Mouse (Mus musculus) forebrain, embryonic 13.5 days (tissue): ENCODE results near the gene Nxpe5. TPM values are rescaled to one million over a fixed set of nuclear protein-coding genes. Genes with fewer than 3 reads are reported as not detected.
A peak's percentile ranks its signal among the peaks of the same experiment; 100 is the strongest.
"Not testable (repeated sequence)": the region's sequence is repeated elsewhere in the genome, so short reads cannot be mapped to it uniquely, and the experiment has no call there.

Experiments
- ATAC-seq: fragments of 200-750 bp; cut with Nextera tagmentation; 2 replicates; pipeline ENCODE4 v1.8.0; 2017
- H3K27ac ChIP-seq: fragments of 300-500 bp; sonication (generic); 2 replicates; pipeline ENCODE4 v1.5.1; 2015; ENCODE audit warnings: inconsistent platforms, mild to moderate bottlenecking, moderate library complexity
- H3K27me3 ChIP-seq: fragments of 300-500 bp; sonication (generic); 2 replicates; pipeline ENCODE4 v1.6.1; 2015; ENCODE audit warnings: mild to moderate bottlenecking, inconsistent platforms
- H3K36me3 ChIP-seq: fragments of 300-500 bp; sonication (generic); 2 replicates; pipeline ENCODE4 v1.6.1; 2015; ENCODE audit warnings: mild to moderate bottlenecking, inconsistent platforms; ENCODE audit not compliant: poor library complexity, severe bottlenecking
- H3K4me1 ChIP-seq: fragments of 300-500 bp; sonication (generic); 2 replicates; pipeline ENCODE4 v1.6.1; 2015; ENCODE audit warnings: inconsistent platforms
- H3K4me2 ChIP-seq: fragments of 300-500 bp; sonication (generic); 2 replicates; pipeline ENCODE4 v1.6.1; 2015; ENCODE audit warnings: inconsistent platforms, mild to moderate bottlenecking, moderate library complexity
- H3K4me3 ChIP-seq: fragments of 300-500 bp; sonication (generic); 2 replicates; pipeline ENCODE4 v1.5.1; 2015; ENCODE audit warnings: mild to moderate bottlenecking, inconsistent platforms
- H3K9ac ChIP-seq: fragments of 300-500 bp; sonication (generic); 2 replicates; pipeline ENCODE4 v1.6.1; 2015; ENCODE audit warnings: mild to moderate bottlenecking, inconsistent platforms
- H3K9me3 ChIP-seq: fragments of 300-500 bp; sonication (generic); replicated peaks from 2 replicates; pipeline ENCODE4 v1.6.1; 2016; ENCODE audit warnings: inconsistent platforms
- WGBS: fragments of 180-500 bp; shearing (Covaris S2); methylation state at CpG from one replicate; pipeline ENCODE4 v1.1.7; 2015; 5-methylcytosine and 5-hydroxymethylcytosine counted together
- polyA plus RNA-seq: library from polyadenylated mRNA; unstranded; fragments of >200 nt; fragmentation: Nextera tagmentation; extraction: Ambion mirVana; gene quantifications from 2 replicates; pipeline ENCODE4 v1.2.1, GENCODE M21; 2015

Gene Nxpe5
- polyA plus RNA-seq, result not detected in 2 replicates

DNA sequence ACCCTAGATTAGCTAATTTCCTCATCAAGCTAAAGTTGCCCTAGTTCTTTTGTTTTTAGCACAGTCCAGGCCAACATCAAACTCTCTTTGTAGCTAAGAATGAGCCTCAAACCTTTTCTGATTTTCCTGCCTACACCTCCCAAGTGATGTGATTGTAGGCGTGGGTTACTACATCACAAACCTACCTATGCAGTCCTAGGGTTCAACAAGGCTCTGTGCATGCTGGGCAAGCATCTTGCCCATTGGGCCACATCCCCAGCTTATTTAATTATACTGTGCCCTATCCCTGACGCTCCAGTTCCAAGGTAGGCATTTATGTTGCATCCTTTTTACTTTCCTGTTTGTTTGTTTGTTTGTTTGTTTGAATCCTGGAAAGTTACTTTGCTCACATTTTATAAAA, at the start of gene Nxpe5:
TSS of gene Nxpe5 (plus strand) at position 199 of the 400 bp plus-strand sequence.
- Histone ChIP-seq H3K36me3 (no peaks in the 10 kb centered on the region), H3K27ac (no peak within 1 kb of the TSS), H3K27me3 (no peaks in the 10 kb centered on the region), H3K9ac (no peak within 1 kb of the TSS), H3K4me1 (no peaks in the 10 kb centered on the region), H3K4me2 (no peak within 1 kb of the TSS), H3K9me3 (no peaks in the 10 kb centered on the region), H3K4me3 (no peak within 1 kb of the TSS)
- ATAC-seq, result no peak
- WGBS, result 63% methylated on average over 2 of the region's 2 CpGs

DNA sequence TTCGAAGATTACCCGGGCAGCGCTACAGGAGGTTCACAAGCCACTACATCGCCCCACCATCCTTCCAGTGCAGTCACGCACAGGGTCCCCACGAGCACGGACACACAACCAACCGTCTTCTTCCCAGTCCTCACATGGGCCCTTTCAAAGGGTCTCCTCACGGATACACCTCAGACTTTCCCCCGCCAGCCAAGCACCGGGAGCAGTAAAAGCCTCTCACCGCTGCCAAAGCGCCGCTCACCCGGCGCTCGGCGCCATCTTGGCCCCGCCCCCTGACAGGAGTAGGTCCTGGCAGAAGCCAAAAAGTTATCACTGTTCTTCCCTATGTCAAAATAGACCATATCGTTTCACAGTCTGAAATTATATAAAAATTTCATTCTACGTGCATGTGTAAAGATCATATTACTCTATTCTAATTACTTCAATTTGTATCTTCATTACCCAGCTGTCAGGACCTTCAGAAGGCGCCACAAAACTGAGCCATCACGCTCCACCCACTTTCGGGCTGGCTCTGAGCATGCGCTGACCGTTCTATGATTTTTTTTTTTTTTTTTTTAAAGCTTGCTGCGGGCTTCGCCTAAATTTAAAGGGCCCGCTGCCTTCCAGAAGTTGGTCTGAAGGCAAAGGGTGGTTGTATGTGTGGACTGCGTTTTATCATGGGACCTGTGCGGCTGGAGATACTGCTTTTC, 38.6 kb upstream of the Nxpe5 start, which contains the start of the genes Taf6 and Cnpy4:
TSS of gene Taf6 (minus strand) at position 502 of the 689 bp plus-strand sequence.
TSS of gene Cnpy4 (plus strand) at position 536 of the 689 bp plus-strand sequence.
- Histone ChIP-seq H3K27me3 (no peaks in the 10 kb centered on the region), H3K36me3 (peaks cover 47% of the 10 kb centered on the region), H3K4me1 (peaks cover 21% of the 10 kb centered on the region), H3K9ac (peak within 1 kb of the TSS; percentile 79), H3K27ac (peak within 1 kb of the TSS; percentile 65), H3K4me3 (peak within 1 kb of the TSS; percentile 85), H3K4me2 (peak within 1 kb of the TSS; percentile 74), H3K9me3 (no peaks in the 10 kb centered on the region)
- peak; percentile 85 for ATAC-seq
- under 1% methylated on average over 31 of the region's 31 CpGs for WGBS

DNA sequence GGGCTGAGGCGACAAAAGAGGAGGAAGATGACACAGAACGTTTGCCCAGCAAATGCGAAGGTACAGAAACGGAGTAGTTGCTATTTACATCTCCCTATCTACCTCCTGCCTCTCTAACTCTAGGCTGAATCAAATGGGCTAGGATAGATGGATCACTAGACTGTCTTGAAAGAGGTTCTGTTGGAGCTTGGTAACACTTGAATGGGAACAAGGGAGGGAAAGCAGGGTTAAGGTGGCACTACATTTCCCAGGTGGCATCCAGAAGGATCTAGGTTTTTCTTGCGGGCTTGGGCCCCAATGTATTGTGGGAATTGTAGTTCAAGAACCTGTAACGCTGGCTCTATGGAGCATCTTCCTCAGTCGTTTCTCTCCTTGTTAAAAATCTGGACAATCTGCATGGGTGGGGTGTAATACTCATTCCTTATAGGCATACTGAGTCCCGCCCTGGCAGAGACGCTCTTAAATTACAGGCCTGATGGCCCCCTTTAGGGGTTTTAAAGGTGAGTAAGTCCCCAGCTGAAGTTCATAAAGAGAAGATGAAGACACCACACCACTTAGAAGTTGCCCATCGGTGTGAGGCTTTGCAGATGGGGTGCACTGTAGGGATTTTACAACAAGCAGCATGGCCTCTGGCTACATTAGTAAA, 37.9 kb upstream of the Nxpe5 start:
- peaks cover 21% of the 10 kb centered on the region for H3K4me1 ChIP-seq
- 0% methylated on average over 10 of the region's 10 CpGs for WGBS
- H3K27me3 ChIP-seq, result no peaks in the 10 kb centered on the region
- peak; percentile 88 for ATAC-seq
- peaks cover 47% of the 10 kb centered on the region for H3K36me3 ChIP-seq
- H3K4me3 ChIP-seq, result peak overlapping the region; percentile 85
- peak overlapping the region; percentile 65 for H3K27ac ChIP-seq
- H3K9ac ChIP-seq, result peak overlapping the region; percentile 79
- peak overlapping the region; percentile 74 for H3K4me2 ChIP-seq
- no peaks in the 10 kb centered on the region for H3K9me3 ChIP-seq

DNA sequence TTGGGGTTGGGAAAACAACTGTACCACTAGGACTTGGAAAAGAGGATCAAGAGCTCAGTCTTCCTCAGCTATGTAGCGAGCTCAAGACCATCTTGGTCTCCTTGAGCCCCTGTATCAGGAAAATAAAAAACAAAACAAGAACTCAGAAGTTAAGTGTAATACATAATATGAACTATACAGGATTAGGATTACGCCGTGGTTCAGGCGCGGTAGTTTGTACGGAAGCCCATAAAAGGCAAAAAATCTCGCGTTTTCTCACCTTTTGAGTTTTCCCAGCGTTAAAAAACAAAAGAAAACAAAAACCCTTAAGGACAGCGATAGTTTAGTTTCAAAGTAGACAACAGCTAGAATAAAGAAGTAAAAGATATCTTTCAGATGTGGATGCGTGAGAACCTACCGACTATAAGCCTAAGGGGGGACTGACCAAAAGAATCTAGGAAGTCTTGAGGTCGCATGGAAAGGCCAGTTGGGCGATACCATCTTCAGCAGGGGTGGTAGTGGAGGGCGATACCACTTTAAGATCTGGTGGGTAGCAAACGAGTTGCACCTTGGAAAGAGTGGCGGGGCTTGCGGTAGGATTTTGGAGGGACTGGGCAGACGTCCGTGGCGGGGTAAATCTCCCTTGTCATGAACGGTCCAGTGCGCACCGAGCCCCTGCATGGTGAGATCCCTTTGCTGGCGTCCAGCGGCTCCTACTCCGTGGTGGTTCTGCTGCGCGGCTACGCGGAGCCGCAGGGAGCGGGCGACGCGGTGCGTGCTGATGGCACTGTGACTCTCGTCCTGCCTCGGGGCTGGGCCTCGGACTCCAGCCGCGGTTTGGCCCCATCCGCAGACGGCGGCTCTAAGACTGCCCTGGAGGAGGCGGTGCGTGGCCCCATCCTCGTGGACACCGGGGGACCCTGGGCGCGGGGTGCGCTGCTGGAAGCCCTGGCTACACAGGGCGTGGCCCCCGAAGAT, 31.6 kb upstream of the Nxpe5 start, which contains the start of gene Mblac1:
TSS of gene Mblac1 (plus strand) at position 544 of the 957 bp plus-strand sequence.
- 8% methylated on average over 54 of the region's 54 CpGs for WGBS
- Histone ChIP-seq H3K4me3 (peak within 1 kb of the TSS; percentile 77), H3K9ac (peak within 1 kb of the TSS; percentile 91), H3K36me3 (peaks cover 36% of the 10 kb centered on the region), H3K27me3 (no peaks in the 10 kb centered on the region), H3K4me2 (peak within 1 kb of the TSS; percentile 96), H3K4me1 (peaks cover 17% of the 10 kb centered on the region), H3K9me3 (no peaks in the 10 kb centered on the region), H3K27ac (peak within 1 kb of the TSS; percentile 81)
- peak; percentile 87 for ATAC-seq

DNA sequence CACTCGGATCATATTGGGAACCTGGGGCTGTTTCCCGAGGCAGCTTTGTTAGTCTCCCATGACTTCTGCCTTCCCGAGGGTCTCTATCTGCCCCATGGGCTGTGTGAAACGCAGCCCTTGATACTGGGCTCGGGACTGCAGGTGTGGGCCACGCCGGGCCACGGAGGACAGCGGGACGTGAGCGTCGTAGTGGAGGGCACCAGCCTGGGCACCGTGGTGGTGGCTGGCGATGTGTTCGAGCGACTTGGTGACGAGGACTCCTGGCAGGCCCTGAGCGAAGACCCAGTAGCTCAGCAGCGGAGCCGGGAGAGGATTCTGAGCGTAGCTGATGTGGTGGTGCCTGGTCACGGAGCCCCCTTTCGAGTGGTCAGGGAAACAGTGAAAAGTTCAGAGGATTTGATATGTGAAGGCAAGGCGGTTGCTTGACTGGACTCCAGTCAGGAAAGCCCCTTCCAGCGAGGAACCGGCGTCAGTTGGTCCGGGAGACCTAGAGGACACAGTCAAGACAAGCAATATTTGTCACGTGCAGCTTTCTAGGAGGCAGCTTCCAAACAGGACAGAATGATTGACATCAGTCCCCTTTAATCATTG, 30.8 kb upstream of the Nxpe5 start:
- H3K4me1 ChIP-seq, result peaks cover 16% of the 10 kb centered on the region
- WGBS, result 2% methylated on average over 29 of the region's 29 CpGs
- H3K9me3 ChIP-seq, result no peaks in the 10 kb centered on the region
- H3K4me2 ChIP-seq, result peak overlapping the region; percentile 96
- H3K27ac ChIP-seq, result peak overlapping the region; percentile 81
- peak overlapping the region; percentile 77 for H3K4me3 ChIP-seq
- ATAC-seq, result peak; percentile 72
- peak overlapping the region; percentile 91 for H3K9ac ChIP-seq
- no peaks in the 10 kb centered on the region for H3K27me3 ChIP-seq
- peaks cover 32% of the 10 kb centered on the region for H3K36me3 ChIP-seq

DNA sequence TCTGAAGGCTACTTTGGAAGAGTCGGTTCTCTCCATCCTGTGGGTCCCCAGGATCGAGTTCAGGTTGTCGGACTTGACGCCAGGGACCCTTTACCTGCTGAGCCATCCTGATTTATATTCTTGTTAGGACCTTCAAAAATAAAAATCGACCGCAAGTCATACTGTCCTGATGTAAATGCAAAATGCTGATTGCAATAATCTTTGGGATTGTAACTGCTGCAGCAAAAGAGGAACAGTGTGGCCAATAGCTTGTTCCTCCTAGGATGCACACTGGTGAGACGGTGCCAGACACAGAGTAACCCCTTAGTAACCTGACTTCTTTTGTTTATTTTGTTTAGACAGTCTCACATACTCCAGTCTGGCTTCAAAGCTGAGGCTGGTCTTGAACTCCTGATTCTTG, 30.2 kb upstream of the Nxpe5 start:
- Histone ChIP-seq H3K27me3 (no peaks in the 10 kb centered on the region), H3K27ac (peak overlapping the region; percentile 81; the same call in 1 of the 2 replicates), H3K9ac (peak overlapping the region; percentile 91; the same call in 1 of the 2 replicates), H3K9me3 (no peaks in the 10 kb centered on the region), H3K36me3 (peaks cover 28% of the 10 kb centered on the region), H3K4me3 (peak overlapping the region; percentile 77), H3K4me1 (peaks cover 16% of the 10 kb centered on the region), H3K4me2 (peak overlapping the region; percentile 96)
- 80% methylated on average over 7 of the region's 7 CpGs for WGBS
- no peak for ATAC-seq

DNA sequence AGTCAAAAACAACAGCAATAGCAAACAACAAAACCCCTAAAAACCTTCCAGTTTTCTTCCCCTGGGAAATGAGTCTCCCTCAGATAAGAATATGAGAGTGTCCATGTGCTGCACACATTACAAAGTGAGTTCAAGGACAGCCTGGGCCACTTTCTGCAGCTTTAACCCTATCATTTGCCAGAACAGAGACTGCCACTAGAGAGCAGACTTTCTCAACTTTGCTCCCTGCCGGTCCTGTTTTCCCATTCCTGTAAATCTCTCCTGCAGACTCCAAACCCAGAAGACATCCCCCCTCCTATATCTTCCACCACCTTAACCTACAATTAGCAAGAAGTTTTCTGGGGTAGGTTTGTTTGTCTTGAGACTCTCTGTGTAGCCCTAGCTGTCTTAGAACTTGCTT, 26.1 kb upstream of the Nxpe5 start:
- no peak overlapping the region for H3K27ac ChIP-seq
- H3K9me3 ChIP-seq, result peaks cover 3% of the 10 kb centered on the region; the same call in 1 of the 2 replicates
- H3K27me3 ChIP-seq, result no peaks in the 10 kb centered on the region
- no peaks in the 10 kb centered on the region for H3K36me3 ChIP-seq
- WGBS, result 10% methylated on average over 1 of the region's 1 CpGs
- H3K4me3 ChIP-seq, result no peak overlapping the region
- ATAC-seq, result no peak
- H3K4me1 ChIP-seq, result peaks cover 10% of the 10 kb centered on the region
- no peak overlapping the region for H3K9ac ChIP-seq
- no peak overlapping the region for H3K4me2 ChIP-seq

DNA sequence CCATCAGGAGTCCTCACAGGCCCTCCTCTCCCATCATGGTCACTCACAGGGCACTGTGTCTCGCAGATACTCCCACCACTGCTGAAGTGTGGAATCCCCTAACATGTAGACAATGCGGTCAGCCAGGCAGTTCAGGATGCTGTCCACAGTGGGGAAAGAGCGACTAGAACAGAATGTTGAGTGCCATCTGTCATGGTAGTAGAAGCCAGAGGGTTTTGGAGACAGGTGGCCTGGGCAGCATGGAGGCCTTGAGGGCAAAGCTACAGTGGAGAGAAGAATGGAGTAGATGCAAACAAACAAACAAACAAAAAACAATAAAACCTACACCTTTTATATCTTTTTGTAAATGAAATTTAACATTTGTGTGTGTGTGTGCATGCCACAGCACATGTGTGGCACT, 23.6 kb upstream of the Nxpe5 start:
- Histone ChIP-seq H3K9me3 (peaks cover 9% of the 10 kb centered on the region; the same call in 1 of the 2 replicates), H3K27me3 (no peaks in the 10 kb centered on the region), H3K4me3 (no peak overlapping the region), H3K9ac (no peak overlapping the region), H3K4me1 (no peaks in the 10 kb centered on the region), H3K27ac (no peak overlapping the region), H3K36me3 (no peaks in the 10 kb centered on the region), H3K4me2 (no peak overlapping the region)
- ATAC-seq, result no peak
- WGBS, result 83% methylated on average over 3 of the region's 3 CpGs

DNA sequence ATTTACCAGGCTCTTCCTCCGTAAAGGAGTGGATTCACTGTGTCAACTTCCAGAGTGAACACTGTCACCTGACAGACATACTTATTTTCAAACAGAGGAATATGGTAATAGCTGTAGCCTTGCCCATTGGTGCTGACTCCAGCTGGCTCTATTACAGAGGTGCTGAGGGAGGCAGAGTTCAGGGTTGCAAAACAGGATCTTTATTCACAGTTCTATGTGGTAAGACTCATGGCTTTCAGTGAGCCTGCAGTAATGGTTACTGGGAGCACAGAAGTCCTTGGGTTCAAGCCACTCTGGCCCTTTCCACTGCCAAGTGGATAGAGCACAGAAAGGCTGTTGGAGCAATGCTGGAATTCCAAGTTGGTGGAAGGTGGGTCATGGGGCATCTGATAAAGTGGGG, 18.4 kb upstream of the Nxpe5 start:
- no peak overlapping the region for H3K4me2 ChIP-seq
- ATAC-seq, result no peak
- H3K36me3 ChIP-seq, result no peaks in the 10 kb centered on the region
- peaks cover 9% of the 10 kb centered on the region; the same call in 1 of the 2 replicates for H3K9me3 ChIP-seq
- H3K4me1 ChIP-seq, result no peaks in the 10 kb centered on the region
- H3K9ac ChIP-seq, result no peak overlapping the region
- H3K4me3 ChIP-seq, result no peak overlapping the region
- 81% methylated on average over 1 of the region's 1 CpGs for WGBS
- H3K27me3 ChIP-seq, result no peaks in the 10 kb centered on the region
- H3K27ac ChIP-seq, result no peak overlapping the region

DNA sequence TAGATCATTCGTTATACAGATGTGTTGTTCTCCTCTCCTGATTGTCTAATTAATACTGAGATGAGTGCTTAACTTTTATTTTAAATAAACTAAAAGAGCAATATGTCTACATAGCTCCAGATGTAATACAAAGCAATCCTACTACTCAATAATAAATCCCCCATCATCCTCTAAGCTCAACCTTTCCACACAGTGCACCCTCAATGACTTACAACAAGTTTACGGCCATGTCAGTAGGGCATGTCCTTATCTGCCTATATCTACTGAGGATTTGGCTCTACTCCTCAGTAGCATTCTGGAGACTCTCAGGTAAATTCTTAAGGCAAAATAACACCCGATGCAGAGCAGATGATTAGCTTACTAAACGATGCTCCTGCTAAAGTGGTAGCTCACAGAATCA, 17.8 kb upstream of the Nxpe5 start:
- WGBS, result 89% methylated on average over 4 of the region's 4 CpGs
- H3K9me3 ChIP-seq, result peaks cover 9% of the 10 kb centered on the region; the same call in 1 of the 2 replicates
- no peak overlapping the region for H3K4me2 ChIP-seq
- H3K4me3 ChIP-seq, result no peak overlapping the region
- ATAC-seq, result no peak
- H3K9ac ChIP-seq, result no peak overlapping the region
- no peak overlapping the region for H3K27ac ChIP-seq
- H3K4me1 ChIP-seq, result no peaks in the 10 kb centered on the region
- no peaks in the 10 kb centered on the region for H3K27me3 ChIP-seq
- no peaks in the 10 kb centered on the region for H3K36me3 ChIP-seq

DNA sequence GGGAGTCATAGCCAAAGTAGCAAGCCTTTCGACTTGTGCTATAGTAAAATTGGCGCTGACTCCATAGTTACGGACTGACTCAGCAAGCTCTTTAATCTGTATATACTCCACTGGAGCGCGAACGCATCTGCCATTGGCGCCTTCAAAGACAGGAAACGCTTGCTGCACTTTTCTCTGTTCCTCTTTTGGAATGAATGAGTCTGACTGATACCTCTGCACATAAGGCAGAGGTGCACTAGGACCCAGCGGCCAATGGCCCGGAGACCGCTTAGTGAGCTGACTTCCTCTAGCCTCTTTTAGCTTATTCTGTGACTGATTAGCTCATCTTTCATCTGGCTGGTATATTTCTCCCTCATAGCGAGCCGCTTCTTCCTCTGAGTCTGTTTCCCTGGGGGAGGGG, 9.1 kb upstream of the Nxpe5 start:
- not testable (repeated sequence) for H3K4me1 ChIP-seq, H3K27me3 ChIP-seq, H3K9ac ChIP-seq, H3K4me3 ChIP-seq, H3K4me2 ChIP-seq, ATAC-seq, H3K36me3 ChIP-seq, H3K27ac ChIP-seq
- WGBS, result 96% methylated on average over 13 of the region's 13 CpGs
- H3K9me3 ChIP-seq, result peaks cover 25% of the 10 kb centered on the region
